Mouse (Mus musculus): ENCODE measurements at regions not wholly inside any gene's neighbourhood (a gene's known extent, or its start where the extent isn't known, plus 50 kb on each side); places are given as distances from the start of the nearest gene placed in this dataset.
A peak's percentile ranks its signal among the peaks of the same experiment; 100 is the strongest.

DNA sequence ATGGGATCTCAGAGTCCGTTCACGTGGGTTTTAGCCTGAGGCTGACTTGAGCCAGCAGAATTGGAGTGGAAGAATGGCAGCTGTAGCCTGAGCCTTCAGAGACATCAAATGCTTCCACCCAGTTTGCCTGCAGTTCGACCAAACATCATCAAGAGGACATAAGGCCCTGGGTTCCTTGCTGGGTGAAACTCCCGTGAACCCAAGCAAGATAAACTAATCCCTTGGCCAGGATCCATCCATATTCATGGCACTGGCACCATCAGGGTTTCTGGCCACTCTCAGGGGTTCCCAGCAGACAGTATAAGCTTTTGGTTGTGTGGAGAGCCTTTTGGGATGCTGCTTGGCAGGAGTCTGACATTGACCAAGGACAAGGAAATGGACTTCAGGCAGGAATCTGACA, 77.7 kb upstream of the Krtap11-1 start:
- 87% methylated on average over 4 of the region's 4 CpGs for WGBS
- Histone ChIP-seq H3K9me3 (ENCODE audit: control insufficient read depth, low read length) (no peaks in the 10 kb centered on the region), H3K9ac (ENCODE audit: low read length) (no peak overlapping the region), H3K4me2 (ENCODE audit: low read depth, low read length, severe bottlenecking) (no peak overlapping the region), H3K27me3 (ENCODE audit: control insufficient read depth, insufficient read depth, low read length) (no peaks in the 10 kb centered on the region), H3K4me1 (replicated peaks; ENCODE audit: control insufficient read depth, insufficient read depth, low read length) (no peaks in the 10 kb centered on the region), H3K4me3 (ENCODE audit: low read depth, low read length) (no peak overlapping the region), H3K27ac (ENCODE audit: low read depth, low read length) (no peak overlapping the region), H3K36me3 (ENCODE audit: control insufficient read depth, insufficient read depth, low read length) (no peaks in the 10 kb centered on the region)
- DNase-seq (ENCODE audit: low spot score) (no peak), ATAC-seq (replicated peaks; ENCODE audit: low FRiP score) (no peak)

DNA sequence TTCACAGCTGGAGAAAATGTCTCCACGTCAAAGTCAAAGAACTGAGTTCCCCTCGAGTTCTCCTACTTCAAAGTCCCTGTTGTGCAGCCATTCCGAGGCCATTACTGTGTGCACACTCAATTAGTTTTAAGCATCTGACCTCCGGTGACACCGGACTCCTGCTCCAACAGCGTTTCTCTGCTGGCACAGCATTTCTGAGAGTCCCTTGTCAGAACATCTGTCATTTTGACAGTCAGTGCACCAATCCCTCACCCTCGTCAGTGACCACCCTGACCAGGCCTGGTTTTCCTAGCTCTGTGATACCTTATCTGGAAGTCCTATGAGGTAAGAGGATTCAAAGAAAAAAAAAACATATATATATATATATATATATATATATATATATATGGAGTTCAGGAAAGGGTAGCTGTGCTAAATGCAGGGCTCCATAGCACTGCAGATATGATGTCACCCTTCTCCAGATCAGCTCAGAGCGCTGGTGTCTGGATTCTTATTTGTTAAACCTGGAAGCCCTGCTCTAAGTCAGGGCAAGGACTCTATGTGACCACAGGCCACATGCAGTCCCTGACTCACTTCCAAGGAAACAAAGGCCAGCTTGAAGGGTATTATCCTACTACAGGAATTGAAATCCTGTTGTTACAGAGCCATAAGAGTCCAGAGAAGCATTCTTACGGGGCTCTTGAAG, 63.1 kb upstream of the Krtap11-1 start:
- Histone ChIP-seq H3K9me3 (ENCODE audit: control insufficient read depth, low read length) (no peaks in the 10 kb centered on the region), H3K9ac (ENCODE audit: low read length) (no peak overlapping the region), H3K4me3 (ENCODE audit: low read depth, low read length) (no peak overlapping the region), H3K36me3 (ENCODE audit: control insufficient read depth, insufficient read depth, low read length) (no peaks in the 10 kb centered on the region), H3K27ac (ENCODE audit: low read depth, low read length) (no peak overlapping the region), H3K27me3 (ENCODE audit: control insufficient read depth, insufficient read depth, low read length) (no peaks in the 10 kb centered on the region), H3K4me1 (replicated peaks; ENCODE audit: control insufficient read depth, insufficient read depth, low read length) (no peaks in the 10 kb centered on the region), H3K4me2 (ENCODE audit: low read depth, low read length, severe bottlenecking) (no peak overlapping the region)
- WGBS, result 46% methylated on average over 9 of the region's 9 CpGs
- DNase-seq (ENCODE audit: low spot score) (no peak), ATAC-seq (replicated peaks; ENCODE audit: low FRiP score) (no peak)

DNA sequence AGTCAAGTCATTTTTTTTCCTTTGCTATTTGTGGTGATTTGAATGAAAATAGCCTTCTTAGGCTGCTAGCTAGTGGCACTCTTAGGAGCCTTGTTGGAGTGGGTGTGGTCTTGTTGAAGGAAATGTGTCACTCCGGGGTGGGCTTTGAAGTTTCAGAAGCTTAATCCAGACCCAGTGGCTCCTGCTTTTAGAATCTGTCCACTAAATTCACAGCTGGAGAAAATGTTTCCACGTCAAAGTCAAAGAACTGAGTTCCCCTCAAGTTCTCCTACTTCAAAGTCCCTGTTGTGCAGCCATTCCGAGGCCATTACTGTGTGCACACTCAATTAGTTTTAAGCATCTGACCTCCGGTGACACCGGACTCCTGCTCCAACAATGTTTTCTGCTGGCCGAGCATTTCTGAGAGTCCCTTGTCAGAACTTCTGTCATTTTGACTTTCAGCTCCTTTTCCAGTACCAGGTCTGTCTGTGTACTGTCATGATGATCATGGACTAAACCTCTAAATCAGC, 61.2 kb upstream of the Krtap11-1 start:
- no peak overlapping the region for H3K9ac ChIP-seq (ENCODE audit: low read length)
- no peak overlapping the region for H3K4me2 ChIP-seq (ENCODE audit: low read depth, low read length, severe bottlenecking)
- no peaks in the 10 kb centered on the region for H3K36me3 ChIP-seq (ENCODE audit: control insufficient read depth, insufficient read depth, low read length)
- H3K9me3 ChIP-seq (ENCODE audit: control insufficient read depth, low read length), result no peaks in the 10 kb centered on the region
- ATAC-seq (replicated peaks; ENCODE audit: low FRiP score), result 0 out of 2 replicates have a peak, but pooled peaks have one; percentile 44
- H3K27ac ChIP-seq (ENCODE audit: low read depth, low read length), result no peak overlapping the region
- WGBS, result 49% methylated on average over 6 of the region's 6 CpGs
- H3K4me1 ChIP-seq (replicated peaks; ENCODE audit: control insufficient read depth, insufficient read depth, low read length), result no peaks in the 10 kb centered on the region
- H3K4me3 ChIP-seq (ENCODE audit: low read depth, low read length), result no peak overlapping the region
- no peaks in the 10 kb centered on the region for H3K27me3 ChIP-seq (ENCODE audit: control insufficient read depth, insufficient read depth, low read length)
- DNase-seq (ENCODE audit: low spot score), result no peak

DNA sequence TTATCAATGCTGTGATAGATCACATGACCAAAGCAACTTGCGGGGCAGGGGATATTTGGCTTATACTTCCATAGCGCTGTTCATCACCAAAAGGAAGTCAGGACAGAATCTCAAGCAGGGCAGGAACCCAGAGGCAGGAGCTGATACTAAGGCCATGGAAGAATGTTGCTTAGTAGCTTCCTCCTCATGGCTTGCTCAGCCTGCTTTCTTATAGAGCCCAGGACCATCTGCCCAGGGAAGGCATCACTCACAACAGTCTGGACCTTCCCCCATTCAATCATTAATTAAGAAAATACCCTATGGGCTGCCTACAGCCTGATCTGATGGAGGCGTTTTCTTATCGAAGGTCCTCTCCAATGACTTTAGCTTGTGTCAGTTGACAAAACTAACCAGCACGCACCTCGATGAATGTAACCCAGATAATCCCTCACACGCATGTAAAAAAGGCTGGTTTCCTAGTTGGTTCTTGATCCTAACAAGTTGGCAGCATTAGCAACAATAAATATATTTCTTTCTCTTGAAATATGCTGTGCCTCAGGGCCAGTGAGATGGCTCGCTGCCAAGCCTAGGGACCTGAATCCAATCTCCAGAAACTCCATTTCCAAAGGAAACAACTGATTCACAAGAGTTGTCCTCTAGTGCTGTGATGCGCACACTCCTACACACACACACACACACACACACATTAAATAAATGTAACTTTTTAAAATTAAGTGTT, 60.6 kb upstream of the Krtap11-1 start:
- no peak for ATAC-seq (replicated peaks; ENCODE audit: low FRiP score)
- H3K27ac ChIP-seq (ENCODE audit: low read depth, low read length), result no peak overlapping the region

DNA sequence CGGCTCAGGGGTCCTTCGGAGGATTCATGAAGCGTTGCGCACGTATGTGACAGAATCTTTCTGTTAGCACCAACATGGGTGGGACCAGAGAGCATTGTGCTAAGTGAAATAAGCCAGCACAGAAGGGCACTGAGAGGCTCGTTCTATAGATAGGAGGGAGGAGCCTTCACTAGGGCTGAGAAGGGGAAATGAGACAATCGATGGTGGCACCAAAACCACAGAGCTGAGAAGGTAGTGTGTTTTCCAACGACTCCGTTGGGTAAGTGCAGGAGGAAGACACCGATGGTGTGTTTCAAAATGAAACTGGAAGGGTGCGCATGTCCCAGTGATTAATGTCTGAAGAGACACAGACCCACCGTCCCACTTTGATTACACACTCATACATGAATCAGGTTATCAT, 54.7 kb upstream of the Krtap11-1 start:
- no peaks in the 10 kb centered on the region for H3K27me3 ChIP-seq (ENCODE audit: control insufficient read depth, insufficient read depth, low read length)
- no peak overlapping the region for H3K4me2 ChIP-seq (ENCODE audit: low read depth, low read length, severe bottlenecking)
- H3K27ac ChIP-seq (ENCODE audit: low read depth, low read length), result no peak overlapping the region
- no peak for ATAC-seq (replicated peaks; ENCODE audit: low FRiP score)
- no peak for DNase-seq (ENCODE audit: low spot score)
- H3K9ac ChIP-seq (ENCODE audit: low read length), result no peak overlapping the region
- H3K9me3 ChIP-seq (ENCODE audit: control insufficient read depth, low read length), result no peaks in the 10 kb centered on the region
- H3K4me1 ChIP-seq (replicated peaks; ENCODE audit: control insufficient read depth, insufficient read depth, low read length), result no peaks in the 10 kb centered on the region
- no peak overlapping the region for H3K4me3 ChIP-seq (ENCODE audit: low read depth, low read length)
- WGBS, result 93% methylated on average over 12 of the region's 12 CpGs
- H3K36me3 ChIP-seq (ENCODE audit: control insufficient read depth, insufficient read depth, low read length), result no peaks in the 10 kb centered on the region

More for the DNA sequence above, 60.6 kb upstream of the Krtap11-1 start:
- no peak for DNase-seq (ENCODE audit: low spot score)
- no peak overlapping the region for H3K4me3 ChIP-seq (ENCODE audit: low read depth, low read length)
- H3K9ac ChIP-seq (ENCODE audit: low read length), result no peak overlapping the region
- H3K4me1 ChIP-seq (replicated peaks; ENCODE audit: control insufficient read depth, insufficient read depth, low read length), result no peaks in the 10 kb centered on the region
- H3K27me3 ChIP-seq (ENCODE audit: control insufficient read depth, insufficient read depth, low read length), result no peaks in the 10 kb centered on the region
- WGBS, result 95% methylated on average over 9 of the region's 9 CpGs
- no peaks in the 10 kb centered on the region for H3K9me3 ChIP-seq (ENCODE audit: control insufficient read depth, low read length)
- no peak overlapping the region for H3K4me2 ChIP-seq (ENCODE audit: low read depth, low read length, severe bottlenecking)
- H3K36me3 ChIP-seq (ENCODE audit: control insufficient read depth, insufficient read depth, low read length), result no peaks in the 10 kb centered on the region

DNA sequence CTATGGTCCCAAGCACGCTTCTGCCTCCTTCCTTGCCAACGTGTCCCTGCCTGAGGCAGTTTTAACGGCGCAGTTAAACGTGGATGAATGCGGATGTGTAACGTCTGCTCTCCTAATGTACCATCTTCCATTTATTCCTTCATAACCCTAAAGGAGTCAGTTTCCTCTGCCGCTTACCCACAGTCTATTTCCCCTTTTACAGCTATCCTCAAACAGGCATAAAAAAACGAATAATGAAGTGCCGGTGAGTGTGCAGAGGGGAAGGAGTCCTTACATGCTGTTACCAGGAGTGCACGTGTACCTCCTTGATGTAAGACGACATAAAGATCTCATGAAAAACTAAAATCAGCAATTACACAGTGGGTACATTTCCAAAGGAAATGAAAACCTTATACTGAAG, 54.3 kb upstream of the Krtap11-1 start:
- Histone ChIP-seq H3K4me2 (ENCODE audit: low read depth, low read length, severe bottlenecking) (no peak overlapping the region), H3K9ac (ENCODE audit: low read length) (no peak overlapping the region), H3K27ac (ENCODE audit: low read depth, low read length) (no peak overlapping the region), H3K4me1 (replicated peaks; ENCODE audit: control insufficient read depth, insufficient read depth, low read length) (no peaks in the 10 kb centered on the region), H3K27me3 (ENCODE audit: control insufficient read depth, insufficient read depth, low read length) (no peaks in the 10 kb centered on the region), H3K4me3 (ENCODE audit: low read depth, low read length) (no peak overlapping the region), H3K9me3 (ENCODE audit: control insufficient read depth, low read length) (no peaks in the 10 kb centered on the region), H3K36me3 (ENCODE audit: control insufficient read depth, insufficient read depth, low read length) (no peaks in the 10 kb centered on the region)
- no peak for ATAC-seq (replicated peaks; ENCODE audit: low FRiP score)
- WGBS, result 91% methylated on average over 12 of the region's 12 CpGs
- DNase-seq (ENCODE audit: low spot score), result no peak
